Mouse (Mus musculus) kidney, adult 2 months (tissue): ENCODE results near the gene Eprs. TPM values are rescaled to one million over a fixed set of nuclear protein-coding genes. Genes with fewer than 3 reads are reported as not detected.

Experiments
- DNase-seq: peaks from one replicate; pipeline ENCODE4 v3.0.0; 2021
- H3K27ac ChIP-seq: fragments of 200-500 bp; 2 replicates; pipeline ENCODE4 v1.5.1; 2012; ENCODE audit warnings: low read depth, low read length, control low read depth, inconsistent platforms; ENCODE audit not compliant: insufficient read depth
- H3K27me3 ChIP-seq: fragments of 200-500 bp; replicated peaks from 2 replicates; pipeline ENCODE4 v1.6.1; 2012; ENCODE audit warnings: mild to moderate bottlenecking, moderate library complexity, low read length, inconsistent platforms; ENCODE audit not compliant: control insufficient read depth, insufficient read depth
- H3K36me3 ChIP-seq: fragments of 200-500 bp; 2 replicates; pipeline ENCODE4 v1.6.1; 2012; ENCODE audit warnings: mild to moderate bottlenecking, moderate library complexity, low read length, inconsistent platforms; ENCODE audit not compliant: control insufficient read depth, insufficient read depth
- H3K4me1 ChIP-seq: fragments of 200-500 bp; 2 replicates; pipeline ENCODE4 v1.6.1; 2011; ENCODE audit warnings: low read length; ENCODE audit not compliant: control insufficient read depth, insufficient read depth
- H3K4me3 ChIP-seq: fragments of 200-500 bp; 2 replicates; pipeline ENCODE4 v1.5.1; 2011; ENCODE audit warnings: mild to moderate bottlenecking, low read depth, low read length, control low read depth; ENCODE audit not compliant: insufficient read depth
- CTCF ChIP-seq: fragments of 200-500 bp; conservative IDR thresholded peaks from 2 replicates; pipeline ENCODE4 v1.5.1; 2011; ENCODE audit warnings: low read depth, mild to moderate bottlenecking, control low read depth, low read length, moderate library complexity, mixed read lengths; ENCODE audit not compliant: insufficient read depth, insufficient read length
- POLR2A ChIP-seq: fragments of 200-500 bp; IDR thresholded peaks from one replicate; pipeline ENCODE4 v1.6.1; 2011; ENCODE audit warnings: low read depth, low read length, control low read depth
- WGBS: fragments of 180-500 bp; shearing (Covaris S2); methylation state at CpG from one replicate; pipeline ENCODE4 v1.1.7; 2018; 5-methylcytosine and 5-hydroxymethylcytosine counted together
- polyA plus RNA-seq: library from polyadenylated mRNA; depleted of rRNA; stranded (reverse); fragments of >200 nt; gene quantifications from 2 replicates; pipeline ENCODE4 v1.2.3, GENCODE M21; 2012

The Eprs gene
- polyA plus RNA-seq, 1 experiment, result 13.0 TPM

DNA sequence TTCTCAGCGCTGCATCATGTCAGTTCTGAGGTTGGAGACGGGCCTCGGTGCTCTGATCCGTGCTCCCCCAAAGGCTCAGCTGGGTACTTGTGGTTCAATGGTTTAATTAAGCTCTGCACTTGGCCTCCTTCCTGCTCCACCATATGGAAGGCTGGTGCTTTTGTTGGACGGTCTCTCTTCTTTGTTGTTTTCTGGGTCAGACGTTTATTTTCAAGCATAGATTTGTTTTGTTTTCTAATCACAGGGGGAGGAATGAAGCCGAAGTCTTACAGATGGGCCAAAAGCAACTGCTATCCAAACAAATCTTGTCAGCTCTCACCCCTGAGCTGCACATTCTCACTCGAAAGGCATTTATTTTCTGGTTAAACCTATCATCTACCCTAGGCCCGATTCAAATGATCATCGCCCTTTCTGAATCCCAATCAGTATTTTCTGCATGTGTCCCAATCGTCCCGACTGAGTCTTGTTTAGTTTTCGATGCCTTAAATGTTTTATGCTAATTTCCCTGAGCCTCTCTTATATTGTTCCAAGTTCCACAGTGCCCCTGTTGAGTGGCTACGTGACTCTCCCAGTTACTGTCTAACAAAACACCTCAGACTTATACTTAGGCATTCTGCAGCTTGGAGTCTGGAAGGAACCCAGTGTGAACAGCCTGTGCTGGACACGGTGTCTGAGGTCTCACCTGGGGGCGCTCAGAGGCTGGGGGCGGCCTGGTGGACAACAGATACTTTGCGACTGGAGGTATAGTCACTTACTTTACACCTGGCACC, 79.0 kb downstream of the Eprs start:
- no peak overlapping the region for H3K27ac ChIP-seq
- TF ChIP-seq POLR2A (no peak), CTCF (no peak)
- DNase-seq, result no peak
- 69% methylated on average over 18 of the region's 18 CpGs for WGBS
- no peaks in the 10 kb centered on the region for H3K36me3 ChIP-seq
- no peaks in the 10 kb centered on the region for H3K4me1 ChIP-seq
- no peak overlapping the region for H3K4me3 ChIP-seq
- H3K27me3 ChIP-seq, result no peaks in the 10 kb centered on the region

DNA sequence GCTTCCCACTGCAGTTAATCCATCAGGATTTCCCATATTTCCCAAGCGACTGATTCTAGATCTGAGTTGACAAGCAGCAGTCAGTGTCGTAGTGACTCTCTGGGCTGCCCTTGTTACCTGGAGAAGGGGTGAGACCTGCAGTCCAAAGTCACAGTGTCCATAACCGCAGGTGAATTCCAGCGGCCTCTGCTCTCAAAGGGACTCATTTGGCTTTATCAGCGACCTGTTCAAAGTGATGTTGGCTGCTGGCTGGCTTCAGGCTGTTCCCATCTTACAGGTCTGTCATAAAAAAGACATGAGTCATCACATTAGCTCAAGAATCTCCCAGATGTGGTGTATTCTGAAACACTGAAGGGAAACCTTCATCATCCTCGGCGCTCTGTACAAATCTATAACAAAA, 86.1 kb downstream of the Eprs start:
- no peaks in the 10 kb centered on the region; the same call in 1 of the 2 replicates for H3K27me3 ChIP-seq
- H3K27ac ChIP-seq, result no peak overlapping the region
- H3K36me3 ChIP-seq, result no peaks in the 10 kb centered on the region
- no peaks in the 10 kb centered on the region for H3K4me1 ChIP-seq
- no peak overlapping the region for H3K4me3 ChIP-seq
- no peak for DNase-seq
- no peak for TF ChIP-seq CTCF
- 87% methylated on average over 7 of the region's 7 CpGs for WGBS

DNA sequence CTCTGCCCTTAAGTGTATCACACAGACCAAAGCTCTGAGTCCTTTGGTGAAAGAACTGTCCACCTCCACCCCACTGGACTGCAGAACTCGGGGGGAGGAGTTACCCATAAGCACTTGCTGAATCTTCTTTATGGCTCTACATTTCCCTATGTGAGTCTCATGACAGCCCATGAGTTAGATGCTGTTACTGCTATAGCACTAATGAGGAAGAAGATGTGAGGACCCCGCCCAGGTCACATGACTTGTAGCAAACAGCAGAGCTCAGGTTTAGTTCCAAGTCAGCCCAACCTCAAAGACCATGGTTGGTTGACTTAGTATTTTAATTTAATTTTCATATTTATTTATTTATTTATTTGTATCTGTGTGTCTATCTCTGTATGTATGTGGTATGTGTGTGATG, 86.9 kb downstream of the Eprs start:
- H3K27me3 ChIP-seq, result no peaks in the 10 kb centered on the region; the same call in 1 of the 2 replicates
- no peaks in the 10 kb centered on the region for H3K4me1 ChIP-seq
- no peaks in the 10 kb centered on the region for H3K36me3 ChIP-seq
- TF ChIP-seq POLR2A, result no peak
- H3K27ac ChIP-seq, result no peak overlapping the region
- WGBS, result 75% methylated on average over 2 of the region's 2 CpGs
- DNase-seq, result no peak
- H3K4me3 ChIP-seq, result no peak overlapping the region

DNA sequence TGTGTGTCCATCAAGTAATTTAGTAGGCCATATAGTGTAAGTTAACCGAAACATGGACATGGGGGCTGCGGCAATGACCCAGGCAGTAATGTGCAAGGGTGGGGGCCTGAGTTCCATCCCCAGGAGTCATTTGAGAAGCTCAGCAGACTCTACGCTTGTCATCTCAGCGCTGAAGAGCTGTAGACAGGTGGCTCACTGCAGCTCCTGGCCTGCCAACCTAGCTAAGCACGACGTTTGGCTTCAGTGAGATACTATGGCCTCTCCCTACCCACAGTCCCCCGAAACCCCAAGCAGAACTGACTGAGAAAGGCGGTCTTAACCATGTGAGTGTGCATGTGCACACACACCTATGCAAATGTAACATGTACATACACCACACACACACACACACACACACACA, 88.2 kb downstream of the Eprs start:
- DNase-seq, result no peak
- WGBS, result 67% methylated on average over 8 of the region's 8 CpGs
- no peak overlapping the region for H3K4me3 ChIP-seq
- TF ChIP-seq POLR2A (no peak), CTCF (no peak)
- no peaks in the 10 kb centered on the region for H3K4me1 ChIP-seq
- no peaks in the 10 kb centered on the region; the same call in 1 of the 2 replicates for H3K27me3 ChIP-seq
- H3K36me3 ChIP-seq, result no peaks in the 10 kb centered on the region
- no peak overlapping the region for H3K27ac ChIP-seq

DNA sequence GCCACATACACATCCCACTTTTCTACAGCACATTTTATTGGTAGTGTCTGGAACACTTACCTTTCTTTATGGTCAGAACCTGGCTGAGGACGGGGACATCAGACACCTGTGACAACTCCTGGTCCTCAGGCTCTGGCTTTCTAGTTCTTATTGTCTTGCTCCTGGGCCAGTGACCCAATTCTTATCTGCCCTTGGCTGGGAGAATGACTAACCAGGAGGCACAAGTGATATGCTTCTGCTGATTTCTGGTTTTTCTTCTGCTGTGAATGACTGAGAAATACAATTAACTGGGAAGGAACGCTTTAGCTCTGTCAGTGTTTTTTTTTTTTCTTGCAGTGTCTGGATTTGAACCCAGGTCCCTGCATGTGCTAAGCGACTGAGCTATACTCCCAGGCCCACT, 88.7 kb downstream of the Eprs start:
- no peak for TF ChIP-seq POLR2A
- no peak for TF ChIP-seq CTCF
- Histone ChIP-seq H3K36me3 (no peaks in the 10 kb centered on the region), H3K27ac (no peak overlapping the region), H3K4me1 (no peaks in the 10 kb centered on the region), H3K27me3 (no peaks in the 10 kb centered on the region; the same call in 1 of the 2 replicates), H3K4me3 (no peak overlapping the region)
- WGBS, result 84% methylated on average over 3 of the region's 3 CpGs
- no peak for DNase-seq

DNA sequence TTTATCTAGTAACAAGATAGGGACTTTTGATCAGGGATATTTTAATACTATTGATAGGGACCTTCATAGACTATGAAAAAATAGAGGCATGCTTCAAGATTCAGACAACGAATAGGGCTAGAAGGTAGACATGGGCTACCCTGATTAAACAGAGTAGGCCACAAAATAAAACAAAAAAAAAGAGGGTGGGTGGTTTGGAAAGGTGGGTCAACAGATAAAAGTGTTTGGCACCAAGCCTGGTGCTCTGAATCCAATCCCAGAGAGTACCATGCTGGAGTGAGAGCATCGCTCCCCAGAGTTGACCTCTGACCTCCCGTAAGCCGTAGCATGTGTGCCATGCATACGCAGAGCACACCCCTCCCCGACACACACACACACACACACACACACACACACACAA, 89.6 kb downstream of the Eprs start:
- no peaks in the 10 kb centered on the region for H3K4me1 ChIP-seq
- H3K4me3 ChIP-seq, result no peak overlapping the region
- no peak for DNase-seq
- TF ChIP-seq CTCF (no peak), POLR2A (no peak)
- no peaks in the 10 kb centered on the region; the same call in 1 of the 2 replicates for H3K27me3 ChIP-seq
- 94% methylated on average over 6 of the region's 6 CpGs for WGBS
- no peaks in the 10 kb centered on the region for H3K36me3 ChIP-seq
- no peak overlapping the region for H3K27ac ChIP-seq

DNA sequence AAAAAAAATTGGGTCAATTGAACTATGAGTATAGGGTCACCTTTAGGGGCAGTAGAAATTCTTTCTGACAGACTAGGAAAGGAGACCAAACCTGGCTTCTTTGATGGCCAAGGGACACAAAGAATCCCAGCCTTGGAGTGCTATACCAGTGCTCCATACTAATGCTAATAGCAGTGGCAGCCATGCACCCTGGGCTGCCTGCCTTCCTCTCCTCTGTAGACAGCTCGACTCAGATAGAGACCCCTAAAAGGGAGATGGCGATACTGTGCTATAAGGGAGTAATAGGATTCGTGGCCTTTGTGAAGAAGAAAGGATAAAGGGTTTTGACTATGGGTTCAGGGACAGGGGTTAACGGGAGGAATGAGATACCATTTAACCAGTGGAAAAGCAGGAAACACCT, 91.3 kb downstream of the Eprs start:
- Histone ChIP-seq H3K27ac (no peak overlapping the region), H3K36me3 (no peaks in the 10 kb centered on the region), H3K4me1 (no peaks in the 10 kb centered on the region), H3K27me3 (no peaks in the 10 kb centered on the region), H3K4me3 (no peak overlapping the region)
- WGBS, result 52% methylated on average over 4 of the region's 4 CpGs
- TF ChIP-seq POLR2A (no peak), CTCF (no peak)
- no peak for DNase-seq

DNA sequence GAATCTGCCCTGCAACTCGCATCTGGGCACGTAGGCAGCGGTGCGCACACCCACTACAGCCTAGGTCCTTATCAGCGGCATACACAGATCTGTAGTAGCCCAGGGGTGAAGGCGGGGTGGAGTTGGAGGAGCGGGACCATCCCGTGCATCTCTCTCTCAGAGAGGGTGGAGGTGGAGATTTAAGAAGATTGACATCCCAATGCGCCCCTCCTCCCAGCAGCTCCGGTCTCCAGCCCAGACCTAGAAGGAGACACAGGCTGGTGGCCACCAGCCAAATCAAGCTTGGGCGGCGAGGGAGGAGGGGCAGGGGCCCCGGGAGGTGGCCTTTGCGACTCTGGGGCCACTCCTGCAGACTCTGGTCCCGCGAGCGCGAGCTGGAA, 91.7 kb downstream of the Eprs start, which contains the start of gene Slc30a10:
Gene Slc30a10 (plus strand): TSS at position 274 of the 380 bp plus-strand sequence.
- no peaks in the 10 kb centered on the region for H3K27me3 ChIP-seq
- TF ChIP-seq POLR2A (no peak), CTCF (no peak)
- DNase-seq, result no peak
- no peaks in the 10 kb centered on the region for H3K36me3 ChIP-seq
- no peak within 1 kb of the TSS; the same call in 1 of the 2 replicates for H3K4me3 ChIP-seq
- 5% methylated on average over 18 of the region's 18 CpGs for WGBS
- no peaks in the 10 kb centered on the region for H3K4me1 ChIP-seq
- no peak within 1 kb of the TSS for H3K27ac ChIP-seq
